Mouse (Mus musculus) intestine, embryonic 14.5 days (tissue): ENCODE data around the gene Atp11a. TPM values are rescaled to one million over a fixed set of nuclear protein-coding genes. Genes with fewer than 3 reads are reported as not detected.

Experiments
- ATAC-seq: fragments of 200-750 bp; cut with Nextera tagmentation; replicated peaks from 2 replicates; pipeline ENCODE4 v1.8.0; 2017; ENCODE audit warnings: low read depth, moderate number of reproducible peaks, moderate TSS enrichment, moderate library complexity; ENCODE audit not compliant: low FRiP score, low TSS enrichment
- DNase-seq: peaks from one replicate; pipeline ENCODE4 v3.0.0-alpha.2; 2018; ENCODE audit warnings: low spot score
- H3K27ac ChIP-seq: fragments of 300-500 bp; sonication (generic); 2 replicates; pipeline ENCODE4 v1.5.1; 2014; ENCODE audit warnings: low read depth, mild to moderate bottlenecking, control low read depth
- H3K27me3 ChIP-seq: fragments of 300-500 bp; sonication (generic); replicated peaks from 2 replicates; pipeline ENCODE4 v1.6.1; 2014; ENCODE audit warnings: low read length, control low read depth; ENCODE audit not compliant: control insufficient read depth, insufficient read depth
- H3K36me3 ChIP-seq: fragments of 300-500 bp; sonication (generic); 2 replicates; pipeline ENCODE4 v1.6.1; 2014; ENCODE audit warnings: low read length, control low read depth; ENCODE audit not compliant: control insufficient read depth, insufficient read depth
- H3K4me1 ChIP-seq: fragments of 300-500 bp; sonication (generic); replicated peaks from 2 replicates; pipeline ENCODE4 v1.6.1; 2014; ENCODE audit warnings: low read length, control low read depth, mixed read lengths; ENCODE audit not compliant: control insufficient read depth, insufficient read depth
- H3K4me2 ChIP-seq: fragments of 300-500 bp; sonication (generic); 2 replicates; pipeline ENCODE4 v1.6.1; 2014; ENCODE audit warnings: low read length
- H3K4me3 ChIP-seq: fragments of 300-500 bp; sonication (generic); 2 replicates; pipeline ENCODE4 v1.5.1; 2014; ENCODE audit warnings: low read depth, low read length, control low read depth, mixed read lengths
- H3K9ac ChIP-seq: fragments of 300-500 bp; sonication (generic); 2 replicates; pipeline ENCODE4 v1.6.1; 2014; ENCODE audit warnings: mild to moderate bottlenecking, low read length
- H3K9me3 ChIP-seq: fragments of 300-500 bp; sonication (generic); 2 replicates; pipeline ENCODE4 v1.6.1; 2016; ENCODE audit warnings: low read length, control low read depth; ENCODE audit not compliant: control insufficient read depth
- WGBS: fragments of 180-500 bp; shearing (Covaris S2); extraction: QIAGEN DNeasy Blood & Tissue Kit; methylation state at CpG from one replicate; pipeline ENCODE4 v1.1.7; 2014; 5-methylcytosine and 5-hydroxymethylcytosine counted together
- polyA plus RNA-seq: library from polyadenylated mRNA; unstranded; fragments of >200 nt; fragmentation: Nextera tagmentation; extraction: Ambion mirVana; gene quantifications from 2 replicates; pipeline ENCODE4 v1.2.1, GENCODE M21; 2014

Atp11a gene
- polyA plus RNA-seq, 1 experiment from 2014 or later: 26.4 TPM

DNA sequence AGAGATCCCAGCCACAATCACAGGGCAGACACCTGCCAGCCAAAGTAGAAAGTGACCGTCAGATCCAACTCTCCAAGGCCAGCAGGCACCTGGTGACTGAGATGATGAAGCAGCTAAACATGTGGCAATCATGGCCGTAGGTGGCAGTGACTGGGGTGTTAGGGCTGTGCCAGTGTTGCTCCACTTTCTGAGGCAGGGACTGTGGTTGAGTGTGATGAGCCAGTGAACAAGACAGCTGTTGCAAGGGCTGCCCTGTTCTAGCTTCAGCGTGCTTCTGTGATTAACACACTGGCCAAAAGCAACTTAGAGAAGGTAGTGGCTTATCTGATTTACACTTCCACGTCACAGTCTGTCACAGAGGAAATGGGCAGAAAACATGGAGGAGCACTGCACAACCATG, 13.4 kb upstream of the Atp11a start:
- 0 out of 2 replicates have a peak, but pooled peaks cover 2% of the 10 kb centered on the region for H3K4me1 ChIP-seq
- H3K27ac ChIP-seq: no peak overlapping the region
- H3K4me3 ChIP-seq: no peak overlapping the region
- ATAC-seq: no peak
- WGBS: 84% methylated on average over 4 of the region's 4 CpGs
- no peak overlapping the region for H3K4me2 ChIP-seq
- H3K9me3 ChIP-seq: 0 out of 2 replicates have a peak, but pooled peaks cover 5% of the 10 kb centered on the region
- no peak for DNase-seq
- no peaks in the 10 kb centered on the region for H3K36me3 ChIP-seq
- H3K9ac ChIP-seq: no peak overlapping the region
- no peaks in the 10 kb centered on the region for H3K27me3 ChIP-seq

DNA sequence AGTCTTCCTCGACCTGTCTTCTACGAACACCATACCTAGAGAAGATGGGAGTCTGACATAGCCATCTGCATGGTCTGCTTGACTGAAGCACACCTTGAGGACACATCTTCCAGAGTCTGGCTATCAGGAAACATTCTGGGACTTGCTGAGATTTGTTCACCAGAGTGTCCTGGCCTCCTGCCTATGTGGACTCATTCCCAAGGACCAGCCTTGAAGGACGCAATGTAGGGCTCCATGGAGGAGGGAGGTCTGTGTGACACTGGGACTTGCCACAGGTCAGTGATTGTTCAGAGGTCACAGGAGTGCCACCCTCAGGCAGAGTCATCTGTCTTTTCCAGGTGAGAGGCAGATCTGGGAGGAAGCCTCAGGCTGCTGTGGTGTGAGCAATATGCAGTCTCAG, 8.6 kb upstream of the Atp11a start:
- Histone ChIP-seq H3K4me3 (no peak overlapping the region), H3K27ac (no peak overlapping the region), H3K9ac (no peak overlapping the region), H3K36me3 (no peaks in the 10 kb centered on the region), H3K4me2 (no peak overlapping the region), H3K4me1 (no peaks in the 10 kb centered on the region), H3K27me3 (no peaks in the 10 kb centered on the region), H3K9me3 (0 out of 2 replicates have a peak, but pooled peaks cover 5% of the 10 kb centered on the region)
- DNase-seq (no peak), ATAC-seq (no peak)
- 91% methylated on average over 3 of the region's 3 CpGs for WGBS

DNA sequence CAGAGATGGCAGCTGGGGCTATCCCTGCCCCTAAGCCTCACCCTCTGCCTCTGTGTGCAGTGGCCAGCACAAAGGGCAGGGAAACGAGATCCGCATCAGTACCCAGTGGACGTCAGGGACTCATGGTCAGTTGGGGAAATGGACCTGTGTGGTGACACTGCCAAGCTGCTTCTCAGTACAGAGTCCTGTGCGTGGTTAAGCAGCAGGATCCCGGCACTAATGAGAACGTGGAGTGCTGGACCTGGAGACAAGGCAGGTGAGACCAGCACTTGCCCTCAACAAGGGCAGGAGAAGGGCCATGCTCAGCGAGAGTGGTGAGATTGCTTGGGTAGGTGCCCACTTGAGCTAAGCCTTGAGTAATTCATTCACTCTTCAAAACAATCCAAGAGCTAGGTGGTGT, 7.7 kb upstream of the Atp11a start:
- 86% methylated on average over 7 of the region's 7 CpGs for WGBS

DNA sequence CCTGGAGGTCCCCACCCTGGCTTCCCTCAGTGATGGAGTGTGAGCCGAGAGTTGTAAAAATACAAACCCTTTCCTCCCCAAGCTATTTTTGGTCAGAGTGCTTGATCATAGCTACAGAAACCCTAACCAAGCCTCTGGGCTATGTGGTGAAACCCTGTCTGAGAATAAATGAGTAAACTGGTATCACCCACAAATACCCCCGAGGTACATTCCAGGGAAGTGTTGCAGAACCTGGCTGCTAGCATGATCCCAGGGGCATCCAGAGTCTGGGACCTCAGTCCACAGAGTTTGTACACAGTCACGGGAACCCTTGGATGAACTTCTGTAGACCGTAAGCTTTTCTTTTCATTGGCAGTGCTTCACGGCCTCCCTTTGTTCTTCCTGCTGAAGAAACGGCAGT, 3.8 kb upstream of the Atp11a start:
- Histone ChIP-seq H3K36me3 (no peaks in the 10 kb centered on the region), H3K4me2 (no peak overlapping the region), H3K9ac (no peak overlapping the region), H3K27ac (no peak overlapping the region), H3K27me3 (no peaks in the 10 kb centered on the region), H3K4me1 (peaks cover 5% of the 10 kb centered on the region), H3K4me3 (no peak overlapping the region), H3K9me3 (no peaks in the 10 kb centered on the region)
- no peak for ATAC-seq
- 68% methylated on average over 6 of the region's 6 CpGs for WGBS
- DNase-seq: no peak

More for the DNA sequence above, 7.7 kb upstream of the Atp11a start:
- Histone ChIP-seq H3K4me1 (no peaks in the 10 kb centered on the region), H3K36me3 (no peaks in the 10 kb centered on the region), H3K9ac (no peak overlapping the region), H3K4me3 (no peak overlapping the region), H3K9me3 (0 out of 2 replicates have a peak, but pooled peaks cover 5% of the 10 kb centered on the region), H3K4me2 (no peak overlapping the region), H3K27ac (no peak overlapping the region), H3K27me3 (no peaks in the 10 kb centered on the region)
- no peak for ATAC-seq
- DNase-seq: no peak

DNA sequence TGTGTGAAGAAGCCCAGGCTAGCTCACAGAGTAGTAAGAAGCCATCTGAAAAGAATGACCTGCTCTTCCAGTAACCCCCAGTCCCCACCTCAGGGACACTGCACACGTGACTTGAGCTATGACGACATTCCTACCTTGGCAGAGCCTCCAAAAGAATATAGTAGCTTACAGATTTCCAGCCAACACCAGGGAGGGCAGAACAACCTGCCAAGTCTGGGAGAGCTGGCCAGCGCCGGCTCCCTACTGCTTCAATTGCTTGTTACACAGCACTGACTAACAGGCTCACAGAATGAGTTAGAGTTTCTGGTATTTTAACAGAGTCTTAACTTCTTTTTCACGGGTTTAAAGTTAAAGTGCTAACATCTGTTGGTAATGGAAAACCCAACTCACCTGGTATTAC, 2.7 kb upstream of the Atp11a start:
- ATAC-seq (no peak), DNase-seq (no peak)
- H3K27ac ChIP-seq: no peak overlapping the region
- 85% methylated on average over 5 of the region's 5 CpGs for WGBS
- H3K4me1 ChIP-seq: peaks cover 7% of the 10 kb centered on the region
- H3K9ac ChIP-seq: no peak overlapping the region
- H3K4me2 ChIP-seq: no peak overlapping the region
- no peaks in the 10 kb centered on the region for H3K27me3 ChIP-seq
- H3K4me3 ChIP-seq: no peak overlapping the region
- no peaks in the 10 kb centered on the region for H3K9me3 ChIP-seq
- H3K36me3 ChIP-seq: no peaks in the 10 kb centered on the region

DNA sequence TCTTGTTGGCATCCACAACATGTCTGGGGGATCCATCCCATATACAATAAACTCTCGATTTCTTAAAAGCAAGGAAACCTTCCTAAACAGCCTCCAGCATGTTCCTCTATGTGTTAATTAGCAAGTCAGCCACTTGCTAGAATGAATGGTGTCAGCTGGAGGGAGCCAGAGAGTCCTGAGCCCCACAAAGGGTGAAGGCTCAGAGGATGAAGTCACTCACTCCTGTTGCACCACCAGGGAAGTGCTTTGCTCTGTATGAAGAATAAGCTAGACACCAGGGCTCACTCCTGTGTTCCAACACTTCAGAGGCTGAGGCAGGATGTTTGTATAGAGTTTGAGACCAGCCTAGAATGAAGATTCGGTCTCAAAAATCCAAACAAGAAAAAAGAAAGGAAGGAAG, 1.5 kb upstream of the Atp11a start:
- no peak overlapping the region for H3K9ac ChIP-seq
- WGBS: 64% methylated on average over 2 of the region's 2 CpGs
- H3K4me3 ChIP-seq: no peak overlapping the region
- peaks cover 12% of the 10 kb centered on the region for H3K4me1 ChIP-seq
- no peaks in the 10 kb centered on the region for H3K36me3 ChIP-seq
- DNase-seq (no peak), ATAC-seq (no peak)
- H3K27me3 ChIP-seq: no peaks in the 10 kb centered on the region
- no peak overlapping the region for H3K4me2 ChIP-seq
- H3K9me3 ChIP-seq: no peaks in the 10 kb centered on the region
- H3K27ac ChIP-seq: no peak overlapping the region

DNA sequence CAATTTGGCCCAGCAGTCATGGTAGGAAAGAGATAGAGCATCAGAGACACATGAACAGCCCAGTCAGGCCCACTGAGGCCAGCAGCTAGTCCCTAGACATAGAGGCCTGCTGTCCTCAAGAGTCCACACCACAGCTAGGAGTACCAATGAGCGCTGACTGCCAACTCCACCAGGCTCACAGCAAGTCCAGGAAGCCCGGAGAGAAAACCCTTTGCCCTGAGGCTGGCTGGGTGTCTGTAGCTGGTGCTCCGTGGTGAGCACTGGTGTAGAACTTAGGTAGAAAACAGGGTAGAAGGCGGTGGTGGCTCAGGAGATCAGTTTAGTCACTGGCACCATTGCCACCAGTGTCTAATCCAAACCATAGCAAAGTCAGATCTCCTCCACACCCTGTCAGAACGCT, 988 bp upstream of the Atp11a start:
- H3K4me3 ChIP-seq: no peak overlapping the region
- no peaks in the 10 kb centered on the region for H3K36me3 ChIP-seq
- peaks cover 16% of the 10 kb centered on the region for H3K4me1 ChIP-seq
- H3K4me2 ChIP-seq: no peak overlapping the region
- DNase-seq: no peak
- H3K9me3 ChIP-seq: no peaks in the 10 kb centered on the region
- no peaks in the 10 kb centered on the region for H3K27me3 ChIP-seq
- 87% methylated on average over 5 of the region's 5 CpGs for WGBS
- H3K9ac ChIP-seq: no peak overlapping the region
- no peak overlapping the region; the same call in 1 of the 2 replicates for H3K27ac ChIP-seq
- no peak for ATAC-seq

DNA sequence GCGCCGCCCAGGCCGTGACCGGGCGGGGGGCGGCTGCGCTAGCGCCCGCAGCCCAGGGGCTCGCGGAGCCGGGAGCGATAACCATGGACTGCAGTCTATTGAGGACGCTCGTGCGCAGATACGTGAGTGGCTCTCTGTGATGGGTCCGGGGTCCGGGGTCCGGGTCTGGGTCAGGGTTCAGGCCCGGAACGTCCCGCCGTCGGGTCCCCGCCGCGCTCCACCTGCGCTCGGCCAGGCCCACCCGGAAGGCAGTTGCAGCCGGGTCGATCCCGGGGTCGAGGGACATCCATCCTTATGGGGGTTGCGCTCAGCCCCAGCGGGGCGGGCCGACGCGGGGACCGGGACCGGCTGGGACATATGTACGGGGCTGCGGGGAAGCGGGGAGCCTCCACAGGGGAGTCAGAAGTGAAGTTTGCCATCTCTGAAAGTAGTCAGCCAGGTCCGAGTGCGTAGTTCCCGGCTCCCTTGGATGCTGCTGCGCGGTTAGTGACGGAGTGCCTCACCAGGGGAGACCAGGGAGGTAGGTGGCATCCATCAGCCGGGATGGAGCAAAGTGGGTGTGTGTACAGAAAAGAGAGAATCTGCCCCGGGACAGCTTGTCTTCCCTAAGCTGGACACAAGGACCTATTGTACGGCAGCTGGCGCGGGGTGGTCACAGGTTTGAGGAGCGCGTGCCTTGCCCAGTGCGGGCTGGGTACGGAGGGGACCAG, 572 bp downstream of the Atp11a start:
- Histone ChIP-seq H3K4me2 (peak overlapping the region; percentile 77), H3K4me3 (peak overlapping the region; percentile 86), H3K9me3 (no peaks in the 10 kb centered on the region), H3K27me3 (no peaks in the 10 kb centered on the region), H3K9ac (peak overlapping the region; percentile 89), H3K36me3 (no peaks in the 10 kb centered on the region), H3K4me1 (peaks cover 18% of the 10 kb centered on the region), H3K27ac (peak overlapping the region; percentile 73)
- peak; percentile 59 for ATAC-seq
- under 1% methylated on average over 56 of the region's 61 CpGs for whole genome bisulfite sequencing
- peak; percentile 71 for DNase-seq

DNA sequence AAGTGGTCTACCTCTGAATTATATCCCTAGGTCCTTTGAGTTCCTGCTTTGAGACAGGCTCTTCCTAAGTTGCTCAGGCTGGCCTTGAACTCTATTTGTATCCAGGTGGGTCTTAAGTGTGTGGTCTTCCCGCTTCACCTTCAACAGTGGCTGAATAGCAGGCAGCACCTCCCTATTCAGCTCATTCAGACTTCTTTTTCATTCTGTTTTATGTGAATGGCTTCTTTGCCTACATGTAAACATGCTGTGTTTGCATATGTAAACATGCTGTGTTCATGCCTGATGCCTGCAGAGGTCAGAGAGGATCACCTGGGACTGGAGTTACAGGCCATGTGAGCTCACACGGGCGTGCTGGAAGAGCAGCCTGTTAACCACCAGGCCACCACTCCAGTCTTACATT, 3.1 kb downstream of the Atp11a start:
- no peak overlapping the region for H3K9ac ChIP-seq
- ATAC-seq: no peak
- WGBS: 65% methylated on average over 3 of the region's 3 CpGs

More for the DNA sequence above, 3.1 kb downstream of the Atp11a start:
- Histone ChIP-seq H3K4me3 (no peak overlapping the region), H3K27me3 (no peaks in the 10 kb centered on the region), H3K9me3 (no peaks in the 10 kb centered on the region), H3K36me3 (no peaks in the 10 kb centered on the region), H3K4me2 (no peak overlapping the region), H3K27ac (no peak overlapping the region), H3K4me1 (peaks cover 22% of the 10 kb centered on the region)
- DNase-seq: no peak
